Mouse (Mus musculus): ENCODE measurements around the gene Fam193a. TPM values are rescaled to one million over a fixed set of nuclear protein-coding genes. Genes with fewer than 3 reads are reported as not detected.
A peak's percentile ranks its signal among the peaks of the same experiment; 100 is the strongest.

The Fam193a gene
- polyA plus RNA-seq (2012; ENCODE audit: insufficient read depth, low replicate concordance) = 6.6 and 13.3 TPM in 2 replicates

GRCm38 (mm10) chr5:34369341-34370021 lies at the start of gene Fam193a:
Fam193a (plus strand) TSS chr5:34369933.
- Histone ChIP-seq H3K27me3 (replicated peaks) (no peaks in the 10 kb centered on the region), H3K4me1 (peaks cover 34% of the 10 kb centered on the region), H3K9me3 (no peaks in the 10 kb centered on the region), H3K36me3 (replicated peaks; ENCODE audit: low read length) (peaks cover 16% of the 10 kb centered on the region), H3K4me3 (replicated peaks) (peak within 1 kb of the TSS; percentile 97)
- TF ChIP-seq GATA1 (IDR thresholded peaks at IDR 0.05; ENCODE audit: borderline replicate concordance, low read length) = no peak

- Histone ChIP-seq H3K27me3 (replicated peaks) (peaks cover 11% of the 10 kb centered on the region), H3K9me3 (no peaks in the 10 kb centered on the region), H3K36me3 (replicated peaks; ENCODE audit: low read length) (no peaks in the 10 kb centered on the region), H3K4me3 (replicated peaks) (no peak overlapping the region), H3K4me1 (peaks cover 47% of the 10 kb centered on the region)
- TF ChIP-seq GATA1 (IDR thresholded peaks at IDR 0.05; ENCODE audit: borderline replicate concordance, low read length) (no peak), FLI1 (IDR thresholded peaks at IDR 0.05; ENCODE audit: low read length) (no peak)
Observed at GRCm38 (mm10) chr5:34321236-34321635, 48.5 kb upstream of the Fam193a start.

- Histone ChIP-seq H3K4me3 (replicated peaks) (no peak overlapping the region), H3K36me3 (replicated peaks; ENCODE audit: low read length) (peaks cover 3% of the 10 kb centered on the region), H3K9me3 (peaks cover 2% of the 10 kb centered on the region; the same call in 1 of the 2 replicates), H3K4me1 (peaks cover 58% of the 10 kb centered on the region), H3K27me3 (replicated peaks) (peaks cover 7% of the 10 kb centered on the region)
- TF ChIP-seq GATA1 (IDR thresholded peaks at IDR 0.05; ENCODE audit: borderline replicate concordance, low read length) = no peak
- no peak for TF ChIP-seq FLI1 (IDR thresholded peaks at IDR 0.05; ENCODE audit: low read length)
Observed at GRCm38 (mm10) chr5:34325286-34325685, 44.4 kb upstream of the Fam193a start.

- TF ChIP-seq GATA1 (IDR thresholded peaks at IDR 0.05; ENCODE audit: borderline replicate concordance, low read length) (no peak), FLI1 (IDR thresholded peaks at IDR 0.05; ENCODE audit: low read length) (no peak)
- peaks cover 57% of the 10 kb centered on the region for H3K4me1 ChIP-seq
- peaks cover 9% of the 10 kb centered on the region for H3K36me3 ChIP-seq (replicated peaks; ENCODE audit: low read length)
- H3K9me3 ChIP-seq = peaks cover 5% of the 10 kb centered on the region; the same call in 1 of the 2 replicates
- peaks cover 5% of the 10 kb centered on the region for H3K27me3 ChIP-seq (replicated peaks)
- peak overlapping the region; percentile 47 for H3K4me3 ChIP-seq (replicated peaks)
Observed at GRCm38 (mm10) chr5:34326249-34326691, 43.5 kb upstream of the Fam193a start.

GRCm38 (mm10) chr5:34326875-34327576 lies 42.7 kb upstream of the Fam193a start:
- H3K27me3 ChIP-seq (replicated peaks) = peaks cover 4% of the 10 kb centered on the region
- peaks cover 55% of the 10 kb centered on the region for H3K4me1 ChIP-seq
- peak overlapping the region; percentile 42 for H3K4me3 ChIP-seq (replicated peaks)

GRCm38 (mm10) chr5:34330136-34330535 lies 39.6 kb upstream of the Fam193a start:
- peaks cover 5% of the 10 kb centered on the region; the same call in 1 of the 2 replicates for H3K9me3 ChIP-seq
- H3K4me1 ChIP-seq = peaks cover 33% of the 10 kb centered on the region
- H3K27me3 ChIP-seq (replicated peaks) = peaks cover 2% of the 10 kb centered on the region
- no peak for TF ChIP-seq FLI1 (IDR thresholded peaks at IDR 0.05; ENCODE audit: low read length)
- no peak for TF ChIP-seq GATA1 (IDR thresholded peaks at IDR 0.05; ENCODE audit: borderline replicate concordance, low read length)
- H3K4me3 ChIP-seq (replicated peaks) = no peak overlapping the region
- peaks cover 25% of the 10 kb centered on the region for H3K36me3 ChIP-seq (replicated peaks; ENCODE audit: low read length)

More at GRCm38 (mm10) chr5:34326875-34327576, 42.7 kb upstream of the Fam193a start:
- TF ChIP-seq FLI1 (IDR thresholded peaks at IDR 0.05; ENCODE audit: low read length) (no peak), GATA1 (IDR thresholded peaks at IDR 0.05; ENCODE audit: borderline replicate concordance, low read length) (no peak)
- peaks cover 15% of the 10 kb centered on the region for H3K36me3 ChIP-seq (replicated peaks; ENCODE audit: low read length)
- H3K9me3 ChIP-seq = peaks cover 5% of the 10 kb centered on the region; the same call in 1 of the 2 replicates

- no peak for TF ChIP-seq FLI1 (IDR thresholded peaks at IDR 0.05; ENCODE audit: low read length)
- TF ChIP-seq GATA1 (IDR thresholded peaks at IDR 0.05; ENCODE audit: borderline replicate concordance, low read length) = no peak
- Histone ChIP-seq H3K27me3 (replicated peaks) (no peaks in the 10 kb centered on the region), H3K4me1 (peaks cover 21% of the 10 kb centered on the region), H3K4me3 (replicated peaks) (no peak overlapping the region), H3K9me3 (peaks cover 5% of the 10 kb centered on the region; the same call in 1 of the 2 replicates), H3K36me3 (replicated peaks; ENCODE audit: low read length) (peaks cover 29% of the 10 kb centered on the region)
Observed at GRCm38 (mm10) chr5:34334081-34334480, 35.7 kb upstream of the Fam193a start.

GRCm38 (mm10) chr5:34335539-34336096 lies 34.1 kb upstream of the Fam193a start:
- peak overlapping the region; percentile 92 for H3K4me3 ChIP-seq (replicated peaks)
- TF ChIP-seq GATA1 (IDR thresholded peaks at IDR 0.05; ENCODE audit: borderline replicate concordance, low read length) = no peak
- no peak for TF ChIP-seq FLI1 (IDR thresholded peaks at IDR 0.05; ENCODE audit: low read length)
- H3K27me3 ChIP-seq (replicated peaks) = no peaks in the 10 kb centered on the region
- peaks cover 36% of the 10 kb centered on the region for H3K4me1 ChIP-seq
- H3K36me3 ChIP-seq (replicated peaks; ENCODE audit: low read length) = peaks cover 31% of the 10 kb centered on the region
- no peaks in the 10 kb centered on the region for H3K9me3 ChIP-seq

GRCm38 (mm10) chr5:34336097-34336774 lies 33.5 kb upstream of the Fam193a start, which contains the start of gene Rnf4:
Rnf4 (plus strand) TSS chr5:34336289.
- peaks cover 27% of the 10 kb centered on the region for H3K36me3 ChIP-seq (replicated peaks; ENCODE audit: low read length)
- TF ChIP-seq FLI1 (IDR thresholded peaks at IDR 0.05; ENCODE audit: low read length) = peak; percentile 59; the same call in 1 of the 2 replicates
- no peak for TF ChIP-seq GATA1 (IDR thresholded peaks at IDR 0.05; ENCODE audit: borderline replicate concordance, low read length)
- H3K9me3 ChIP-seq = no peaks in the 10 kb centered on the region
- H3K4me3 ChIP-seq (replicated peaks) = peak within 1 kb of the TSS; percentile 92
- peaks cover 42% of the 10 kb centered on the region for H3K4me1 ChIP-seq
- H3K27me3 ChIP-seq (replicated peaks) = no peaks in the 10 kb centered on the region

All from megakaryocyte, embryonic 14.5 days (primary cell).